Mouse (Mus musculus) cerebellum, postnatal 4 days (tissue): ENCODE data around the gene Tns4.

Experiments
- DNase-seq, 2 experiments: peaks; one replicate each; pipeline ENCODE4 v3.0.0; 2022; ENCODE audit warnings: low spot score in 2 of 2, mixed read lengths in 1 of 2

Tns4 gene

DNA sequence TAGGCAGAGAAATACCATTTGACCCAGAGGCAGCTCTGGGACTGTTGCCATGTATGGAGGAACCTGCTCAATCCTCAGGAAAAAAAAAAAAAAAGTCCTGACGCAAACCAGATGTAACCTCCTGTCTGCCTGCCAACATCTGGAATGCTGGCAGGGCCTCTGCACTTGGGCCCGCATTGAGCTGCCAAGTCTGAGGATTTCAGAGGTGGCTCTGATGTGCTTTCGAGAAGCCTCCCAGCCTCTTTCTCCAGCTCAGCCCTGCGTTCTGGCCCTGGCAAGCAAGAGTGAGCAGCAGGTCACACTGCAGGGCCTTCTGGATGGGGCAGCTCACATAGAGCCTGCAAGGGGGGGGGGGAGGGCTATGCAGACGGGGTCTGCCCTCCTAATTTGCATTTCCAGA lies 42.0 kb downstream of the Tns4 start:
- peak in 1 of 2 experiments; percentile 50 for DNase-seq

DNA sequence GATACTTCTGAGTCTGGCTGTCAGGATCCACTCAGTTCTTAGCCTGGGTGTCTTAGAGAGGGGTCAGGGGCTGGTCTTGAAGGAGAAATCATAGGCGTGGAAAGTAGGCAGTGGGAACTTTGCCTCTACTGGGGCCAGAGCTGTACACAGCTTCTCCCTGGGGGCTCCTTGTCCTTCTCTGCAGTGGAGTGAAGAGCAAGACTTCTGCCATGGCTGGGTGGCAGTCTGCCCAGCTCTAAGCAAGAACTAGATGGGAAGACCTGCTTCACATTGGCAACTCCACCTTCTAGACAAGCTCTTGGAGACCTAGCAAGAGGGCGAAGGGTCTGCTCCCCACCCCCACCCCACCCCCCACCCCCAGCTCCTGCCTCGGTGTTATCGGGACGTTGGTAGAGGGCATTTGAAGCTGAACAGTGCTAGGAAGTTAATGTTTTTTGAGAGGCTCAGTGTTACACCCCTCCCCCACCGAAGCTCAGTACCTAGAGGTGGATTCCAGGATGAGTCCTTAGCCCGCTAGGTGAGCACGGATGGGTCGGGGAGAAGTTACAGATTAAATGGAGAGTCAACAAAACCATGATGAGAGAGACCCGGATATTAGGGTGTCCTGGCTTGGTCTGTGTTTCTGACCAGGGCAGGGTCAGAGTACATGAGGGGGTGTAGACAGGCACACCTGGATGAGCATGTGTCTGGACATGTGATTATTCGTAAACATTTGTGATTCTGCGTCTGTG lies 43.8 kb downstream of the Tns4 start:
- no peak for DNase-seq

DNA sequence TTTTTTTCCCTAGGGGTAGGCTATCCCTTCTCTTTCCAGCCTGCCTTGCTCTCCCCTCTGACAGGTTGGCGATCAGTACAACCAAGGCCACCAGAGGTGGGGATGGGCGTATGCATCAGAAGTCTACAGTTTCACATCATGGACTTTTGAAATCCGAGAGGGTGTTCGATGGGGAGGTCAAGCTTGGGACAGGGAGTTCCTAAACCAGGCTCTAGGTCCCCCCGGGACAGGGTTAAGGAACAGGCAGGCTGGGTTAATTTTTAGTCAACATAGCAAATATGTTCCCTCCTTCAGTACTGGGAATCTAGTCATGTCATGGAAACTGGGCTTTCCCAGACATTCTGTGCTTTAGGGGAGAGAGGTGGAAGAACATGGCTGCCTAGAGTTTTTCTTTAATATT lies 44.8 kb downstream of the Tns4 start:
- DNase-seq, result no peak

DNA sequence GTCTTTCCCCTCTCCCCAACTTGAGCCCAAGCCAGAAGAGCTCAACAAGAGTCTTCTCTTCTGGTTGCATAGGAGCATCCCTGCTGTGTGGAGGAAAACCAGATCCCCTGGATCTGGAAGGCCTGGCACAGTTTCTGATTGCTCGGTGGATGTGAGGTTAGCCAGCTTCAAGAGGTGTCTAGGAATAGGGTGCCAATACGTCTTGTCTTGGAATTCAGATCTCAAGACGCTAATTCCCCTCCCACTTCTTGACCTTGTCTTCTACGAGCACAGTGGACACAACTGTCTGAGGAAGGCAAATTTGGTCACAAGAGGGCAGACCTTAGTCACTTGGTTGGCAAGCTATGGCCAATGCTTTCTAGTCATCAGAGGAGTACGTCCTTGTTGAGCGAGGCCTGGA lies 45.5 kb downstream of the Tns4 start:
- no peak for DNase-seq

DNA sequence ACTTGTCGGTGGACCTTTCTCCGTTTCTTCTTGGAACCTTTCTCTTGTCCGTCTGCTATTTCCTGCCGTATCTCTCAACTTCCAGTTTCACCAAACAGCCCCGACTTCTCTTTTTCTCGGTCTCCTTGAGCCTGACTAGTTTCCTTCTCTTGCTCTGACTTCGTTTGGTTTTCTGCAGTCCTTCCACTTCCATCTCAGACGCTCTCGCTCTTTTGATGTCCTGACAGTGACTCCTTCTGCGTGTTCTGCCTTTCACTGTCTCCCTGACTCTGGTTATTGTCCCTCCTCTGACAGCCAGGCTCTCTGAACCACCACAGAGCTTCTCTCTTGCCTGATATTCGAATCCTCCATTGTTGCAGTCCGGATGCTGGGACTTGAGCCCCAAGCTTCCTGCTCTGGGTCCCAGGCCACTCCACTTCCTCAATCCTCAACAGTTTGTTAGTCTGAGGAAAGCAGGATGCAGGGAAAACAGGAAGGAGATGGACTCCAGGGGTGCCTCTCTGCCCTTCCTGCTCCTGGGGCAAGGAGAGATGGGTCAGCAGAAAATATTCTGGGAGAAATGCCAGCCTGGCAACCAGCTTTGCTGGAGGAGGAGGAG lies 46.2 kb downstream of the Tns4 start:
- DNase-seq, result no peak

DNA sequence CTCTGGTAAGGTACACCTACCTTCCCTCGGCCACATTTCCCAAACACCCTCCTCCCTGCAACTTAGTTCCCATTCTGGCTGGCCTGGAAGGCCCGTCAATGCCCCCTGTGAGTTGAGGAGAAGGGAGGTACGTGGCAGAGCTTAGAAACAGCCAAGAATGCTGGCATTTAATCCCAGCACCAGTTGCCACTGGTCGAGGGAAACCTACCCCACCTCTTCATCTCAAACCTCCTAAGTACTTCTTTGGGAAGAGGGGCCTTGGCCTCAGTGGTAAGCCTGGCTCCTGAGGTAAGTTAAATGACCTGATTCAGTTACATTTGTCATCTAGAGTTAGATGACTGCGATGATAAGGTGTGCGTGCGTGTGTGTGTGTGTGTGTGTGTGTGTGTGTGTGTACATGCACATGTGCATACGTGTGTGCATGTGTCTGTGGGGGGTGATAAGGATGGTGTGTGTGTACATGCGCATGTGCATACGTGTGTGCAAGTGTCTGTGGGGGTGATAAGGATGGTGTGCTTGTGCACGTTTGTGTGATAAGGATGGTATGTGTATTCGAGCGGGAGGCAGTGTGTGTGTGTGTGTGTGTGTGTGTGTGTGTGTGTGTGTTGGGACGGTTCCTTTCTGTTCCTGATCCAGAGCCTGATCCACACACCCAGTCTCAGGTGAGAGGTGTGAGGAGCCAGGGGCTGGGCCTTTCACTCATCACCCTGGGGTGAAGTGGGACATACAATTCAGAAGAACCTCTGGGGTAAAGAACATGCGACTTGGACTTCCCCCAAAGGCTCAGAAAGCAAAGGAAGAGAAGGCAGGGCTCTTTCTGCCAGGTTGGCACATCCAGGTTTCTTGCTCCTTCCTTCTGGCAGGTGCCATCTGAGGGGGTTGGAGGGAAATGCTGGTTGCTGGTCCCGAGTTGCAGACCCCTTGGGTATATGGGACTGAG lies 47.0 kb downstream of the Tns4 start:
- DNase-seq, result no peak

DNA sequence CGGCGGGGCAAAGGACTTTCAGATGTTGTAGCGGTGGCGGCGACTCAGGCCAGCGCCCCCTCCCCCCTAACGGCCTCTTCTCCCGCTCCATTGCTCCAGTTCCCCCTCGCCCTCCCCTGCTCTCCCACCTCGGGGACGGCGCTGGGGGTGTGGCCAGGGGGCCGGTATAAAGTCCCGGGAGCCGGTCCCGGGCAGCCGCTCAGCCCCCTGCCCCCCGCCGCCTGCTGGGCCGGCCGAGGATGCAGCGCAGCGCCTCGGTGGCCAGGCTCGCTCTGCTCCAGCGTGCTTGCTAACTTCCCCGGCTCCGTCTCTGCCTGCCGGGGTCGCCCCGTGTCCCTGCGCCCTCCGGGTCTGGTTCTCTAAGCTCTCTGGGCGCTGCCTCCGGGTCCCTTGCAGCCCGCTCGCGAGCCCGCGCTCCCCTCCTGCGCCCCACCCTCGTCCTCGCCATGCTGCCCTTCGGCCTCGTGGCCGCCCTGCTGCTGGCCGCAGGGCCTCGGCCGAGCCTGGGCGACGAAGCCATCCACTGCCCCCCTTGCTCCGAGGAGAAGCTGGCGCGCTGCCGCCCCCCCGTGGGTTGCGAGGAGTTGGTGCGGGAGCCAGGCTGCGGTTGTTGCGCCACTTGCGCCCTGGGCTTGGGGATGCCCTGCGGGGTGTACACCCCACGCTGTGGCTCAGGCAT lies 47.9 kb downstream of the Tns4 start, which contains the start of gene Igfbp4:
Igfbp4 (plus strand) TSS at position 194 of the 679 bp plus-strand sequence.
- DNase-seq, result peak; percentile 52 to 71

DNA sequence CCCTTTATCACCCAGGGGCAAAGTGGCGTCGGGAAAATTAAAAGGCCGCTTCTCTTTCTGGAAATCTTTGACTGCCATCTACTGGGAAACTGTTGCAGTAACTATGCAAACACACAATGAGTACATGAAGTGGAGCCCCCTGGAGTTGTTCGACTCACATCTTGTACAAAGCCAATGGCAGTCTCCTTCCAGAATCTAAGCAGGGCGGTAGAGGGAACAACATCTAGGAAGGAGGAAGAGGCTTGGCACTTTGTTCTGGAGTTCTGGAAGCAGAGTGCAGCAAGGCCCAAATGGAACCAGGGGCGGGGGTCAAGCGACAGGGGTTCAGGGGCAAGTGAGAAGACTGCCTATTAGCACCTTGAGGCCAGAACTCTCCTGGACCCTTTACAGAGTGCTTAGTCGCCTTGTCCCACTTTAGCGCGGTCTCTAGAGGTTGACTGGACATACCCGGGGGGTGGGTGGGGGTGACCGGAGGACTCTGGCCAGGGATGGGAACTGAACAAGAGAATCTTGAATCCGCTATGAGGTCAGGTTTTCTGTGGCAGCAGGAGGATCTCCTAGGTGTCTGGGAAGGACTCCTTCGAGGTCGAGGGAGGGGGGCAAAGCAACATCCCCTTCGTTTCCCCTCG lies 48.6 kb downstream of the Tns4 start:
- DNase-seq, result peak in 1 of 2 experiments; percentile 51

DNA sequence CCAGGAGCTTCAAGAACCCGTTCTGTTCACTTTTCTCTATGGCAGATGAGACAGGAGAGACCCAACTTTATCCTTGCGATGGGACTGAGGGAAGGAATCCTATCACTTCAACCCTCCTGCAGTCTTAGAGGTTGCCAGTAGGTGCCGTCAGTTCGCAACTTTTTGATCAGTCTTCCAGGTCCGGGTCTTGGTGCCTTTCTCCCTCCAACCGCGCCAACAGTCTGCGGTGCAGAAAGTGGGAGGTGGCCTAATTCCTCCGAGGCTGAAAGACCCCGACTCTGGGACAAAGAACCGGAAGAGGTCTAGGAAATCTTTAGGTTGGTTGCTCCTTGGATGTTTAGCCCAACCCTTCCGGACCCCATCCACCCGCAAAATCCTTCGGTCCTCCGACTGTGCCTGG lies 49.3 kb downstream of the Tns4 start:
- DNase-seq, result peak; percentile 64 to 86

DNA sequence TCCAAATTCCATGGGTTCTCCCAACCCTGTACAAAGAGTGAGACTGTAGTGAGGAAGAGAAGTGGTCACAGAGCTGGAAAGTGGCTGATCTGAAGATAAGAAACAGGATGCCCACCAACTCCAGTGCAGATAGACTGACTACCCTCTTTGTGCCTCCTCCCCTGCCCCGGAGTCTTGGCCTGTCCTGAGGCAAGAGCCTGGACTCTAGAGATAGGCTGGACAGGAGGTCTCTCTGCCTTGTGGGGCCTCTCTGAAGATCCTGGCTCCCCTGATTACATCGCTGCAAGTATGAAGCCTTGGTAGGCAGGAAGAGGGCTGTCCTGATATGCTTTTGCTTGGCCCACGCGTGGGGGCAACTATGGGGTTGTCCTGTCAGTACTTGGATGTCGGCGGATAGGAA lies 52.9 kb downstream of the Tns4 start:
- no peak for DNase-seq

DNA sequence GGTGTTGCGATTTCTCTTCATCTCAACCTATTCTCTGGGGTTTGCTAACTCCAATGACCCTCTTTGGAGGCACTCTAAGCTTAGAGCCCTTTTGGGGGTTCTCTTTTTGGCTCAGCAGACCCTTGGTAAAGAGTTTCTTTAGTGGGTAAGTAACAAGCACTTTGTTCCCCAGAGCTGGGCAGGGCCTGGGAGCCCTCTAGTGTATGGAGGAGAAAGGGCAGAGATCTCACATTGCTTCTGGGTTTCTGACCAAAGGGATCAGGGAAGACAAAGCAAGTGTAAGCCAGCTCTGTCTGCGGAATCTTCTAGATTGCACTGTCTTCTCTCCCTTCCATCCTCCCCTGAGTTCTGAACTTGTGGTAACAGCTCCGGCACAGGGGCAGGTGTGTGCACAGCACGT lies 53.8 kb downstream of the Tns4 start:
- no peak for DNase-seq

DNA sequence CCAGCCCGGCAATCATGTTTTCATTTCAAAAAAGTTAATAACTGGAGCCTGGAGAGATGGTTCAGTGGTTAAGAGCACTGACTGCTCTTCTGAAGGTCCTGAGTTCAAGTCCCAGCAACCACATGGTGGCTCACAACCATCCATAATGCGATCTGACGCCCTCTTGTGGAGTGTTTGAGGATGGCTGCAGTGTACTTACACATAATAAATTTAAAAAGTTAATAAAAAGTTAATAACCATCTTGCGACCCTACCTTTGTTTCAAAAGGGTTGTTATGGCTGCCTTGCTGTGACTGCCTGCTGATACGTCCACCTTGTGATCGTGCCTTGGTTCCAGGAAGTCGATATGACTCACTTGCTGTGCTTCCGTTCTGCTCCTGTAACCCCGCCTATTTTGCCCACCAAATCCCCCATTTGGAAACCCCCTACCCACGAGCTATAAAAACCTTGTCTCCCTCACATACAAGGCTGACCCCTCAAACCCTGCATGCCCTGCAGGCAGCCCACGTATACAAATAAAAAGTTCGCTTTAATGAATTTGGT lies 62.1 kb downstream of the Tns4 start:
- no peak for DNase-seq

DNA sequence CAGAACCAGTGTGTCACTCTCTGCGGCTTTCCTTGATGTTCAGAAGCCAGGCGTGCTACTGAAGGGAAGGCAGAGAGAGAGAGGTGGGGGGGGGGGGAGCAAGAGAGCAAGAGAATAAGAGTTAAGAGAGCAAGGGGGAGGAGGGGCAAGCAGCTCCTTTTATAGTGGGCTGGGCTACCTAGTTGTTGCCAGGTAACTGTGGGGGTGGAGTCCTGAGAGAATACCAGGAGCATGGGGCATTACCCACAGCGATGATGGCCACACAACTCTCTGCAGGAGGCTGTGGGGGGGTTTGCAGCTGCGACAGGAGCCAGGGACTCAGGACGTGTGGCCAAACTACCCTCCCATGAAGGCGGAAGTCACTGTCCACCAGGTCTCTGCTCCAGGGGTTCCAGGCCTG lies 63.2 kb downstream of the Tns4 start:
- DNase-seq, result no peak

DNA sequence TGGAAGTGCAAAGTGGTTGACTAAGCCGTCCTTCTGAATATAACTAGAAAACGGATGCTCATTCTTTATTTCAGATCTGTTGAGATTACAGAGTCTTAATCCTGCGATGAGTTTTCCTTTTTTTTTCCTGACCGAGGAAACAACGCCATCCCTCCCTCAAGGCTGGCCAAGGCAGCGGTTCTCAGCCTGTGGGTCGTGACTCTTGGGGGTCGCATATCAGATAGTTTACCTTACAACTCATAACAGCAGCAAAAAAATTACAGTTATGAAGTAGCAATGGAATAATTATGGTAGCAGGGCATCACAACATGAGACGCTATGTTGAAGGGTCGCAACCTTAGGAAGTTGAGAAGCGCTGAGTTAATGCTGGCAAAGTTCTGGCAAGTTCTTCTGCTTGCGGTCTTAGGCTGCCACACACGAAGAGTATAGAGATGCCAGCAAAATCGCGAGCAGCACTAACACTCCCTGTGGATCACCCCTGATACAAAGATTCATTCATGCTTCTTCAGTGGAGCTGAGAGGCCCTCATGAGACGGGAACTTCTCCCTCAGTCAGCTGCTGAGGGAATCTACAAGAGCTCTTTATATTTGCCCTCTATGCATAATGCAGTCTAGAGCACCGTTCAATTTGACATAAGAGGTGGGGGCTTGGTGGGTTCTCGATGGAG lies 64.5 kb downstream of the Tns4 start:
- DNase-seq, result no peak

DNA sequence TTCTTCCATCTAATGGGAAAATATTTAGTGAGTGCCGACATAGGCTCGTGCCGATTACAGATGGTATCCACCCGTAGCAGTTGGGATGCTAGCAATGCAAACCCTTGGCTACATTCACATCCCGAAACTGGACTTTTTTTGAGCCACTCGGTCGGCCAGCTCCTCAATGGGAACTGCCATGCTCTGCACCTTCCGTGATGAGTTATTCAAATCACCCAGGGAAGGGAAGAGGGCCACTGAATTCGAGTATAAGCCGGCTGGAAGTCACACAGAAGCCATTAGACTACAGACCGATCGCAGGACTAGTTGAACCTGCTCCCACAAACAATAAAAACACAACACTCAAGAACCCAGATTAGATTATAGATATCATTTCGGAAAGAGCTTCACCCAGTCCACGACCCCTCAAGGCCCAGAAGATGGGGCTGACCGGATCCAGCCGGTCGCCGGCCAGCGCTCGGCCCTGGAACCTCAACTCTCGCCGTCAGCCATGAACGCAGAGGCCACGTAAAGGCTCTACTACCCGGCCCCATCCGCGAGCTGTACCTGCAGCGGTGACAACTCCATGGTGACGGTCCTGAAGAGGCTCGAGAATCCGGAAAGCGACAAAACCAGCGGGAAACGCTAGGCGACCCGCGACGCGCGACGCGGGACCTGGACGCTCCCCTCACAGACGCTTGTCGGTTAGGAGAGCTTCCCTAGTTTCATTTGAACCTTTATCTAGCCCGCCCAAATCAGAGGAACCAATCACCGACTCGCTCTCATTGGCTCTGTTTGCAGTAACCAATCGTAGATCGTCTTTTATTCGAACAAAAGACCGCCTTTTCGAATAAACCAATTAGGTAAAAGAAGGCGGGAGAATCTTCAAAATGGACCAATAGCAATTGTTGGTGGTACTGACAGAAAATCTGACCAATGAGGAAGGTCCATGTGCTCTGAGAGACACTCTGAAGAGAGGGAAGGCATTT lies 65.3 kb downstream of the Tns4 start, which contains the start of gene Top2a:
Top2a (minus strand) TSS at position 690 of the 968 bp plus-strand sequence.
- DNase-seq, result peak; percentile 83 to 98

DNA sequence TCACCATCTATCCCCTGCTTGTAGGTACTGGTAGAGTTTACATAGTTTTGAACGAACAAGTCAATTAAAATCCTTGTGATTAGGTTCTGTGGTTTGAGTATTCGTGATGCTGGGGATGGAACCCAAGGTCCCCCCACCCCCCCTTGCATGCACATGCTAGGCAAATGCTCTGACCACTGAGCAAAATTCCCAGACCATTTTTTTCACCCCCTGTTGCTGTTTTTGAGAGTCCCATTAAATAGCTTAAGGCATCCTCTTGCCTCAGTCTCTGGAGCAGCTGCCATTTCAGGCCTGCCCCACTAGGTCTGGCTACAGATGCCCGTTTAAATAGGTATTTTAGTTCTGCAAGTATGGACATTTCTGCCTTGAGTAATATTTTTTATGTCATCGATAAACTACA lies 66.0 kb downstream of the Tns4 start:
- no peak for DNase-seq

DNA sequence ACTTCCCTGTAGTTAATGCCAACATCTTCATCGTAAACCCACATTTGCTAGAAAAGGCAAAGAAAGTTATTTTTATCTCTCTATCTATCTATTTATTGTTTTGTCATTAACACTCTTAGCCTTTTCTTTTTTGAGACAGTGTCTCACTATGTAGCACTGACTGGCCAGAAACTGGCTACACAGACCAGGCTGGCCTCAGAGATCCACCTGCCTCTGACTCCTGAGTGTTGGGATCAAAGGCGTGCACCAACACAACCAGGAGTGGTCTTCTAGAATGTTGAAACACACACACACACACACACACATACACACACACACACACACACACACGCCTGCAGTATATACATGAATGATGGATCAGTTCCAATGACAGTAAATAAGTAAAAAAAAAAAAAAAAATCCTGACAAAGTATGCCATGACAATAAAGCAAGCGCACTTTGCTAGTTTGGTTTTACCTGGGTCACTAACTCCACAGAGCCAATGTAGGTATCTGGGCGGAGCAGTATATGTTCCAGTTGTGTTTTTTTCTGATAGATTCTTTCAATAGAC lies 66.6 kb downstream of the Tns4 start:
- no peak for DNase-seq

DNA sequence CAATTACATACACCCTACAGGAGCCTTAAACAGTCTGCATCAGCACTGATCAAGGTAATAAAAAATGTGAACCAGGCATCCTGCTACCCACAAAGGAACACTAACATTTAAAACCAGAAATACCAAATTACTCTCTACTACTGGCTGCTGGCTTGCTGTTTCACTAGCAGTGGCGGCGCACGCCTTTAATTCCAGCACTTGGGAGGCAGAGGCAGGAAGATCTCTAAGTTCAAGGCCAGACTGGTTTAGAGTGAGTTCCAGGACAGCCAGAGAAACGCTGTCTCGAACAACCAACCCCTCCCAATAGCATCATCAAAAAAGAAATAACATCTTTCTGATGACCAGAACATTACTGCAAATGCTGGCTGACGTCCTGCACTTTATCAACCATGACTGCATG lies 69.3 kb downstream of the Tns4 start:
- no peak for DNase-seq
